ENCODE assay signal across 26 mouse cellular contexts in genomic region chr2:78925807-78926206, GRCm38 (mm10).
"Had no signal": no experiment of that assay in that cellular context is flagged by ENCODE, and none has a peak within 500 bp of the region (broad histone marks: within the 10 kb centered on the region; RNA-seq: fewer than 3 reads in every experiment).

No protein-coding gene starts in this region.

- H3K9me3 ChIP-seq: heart, embryonic 13.5 days; heart, embryonic 15.5 days; hindbrain, embryonic 13.5 days; hindbrain, embryonic 15.5 days; kidney, embryonic 15.5 days; limb, embryonic 13.5 days; limb, embryonic 15.5 days; liver, embryonic 12.5 days had no signal

- DNase-seq: gastrocnemius, adult 2 months; gastrocnemius, postnatal 10 days; gastrocnemius, postnatal 25 days; heart, adult 11 months; heart, adult 2 months; heart, postnatal 14 days; heart, postnatal 36 days; kidney, adult 11 months; kidney, adult 2 months; kidney, adult 9 months; kidney, postnatal 14 days; kidney, postnatal 36 days; layer of hippocampus, adult 9-11 months; layer of hippocampus, postnatal 36 days had no signal

- H3K36me3 ChIP-seq: heart, embryonic 15.5 days; hindbrain, embryonic 13.5 days; hindbrain, embryonic 15.5 days; kidney, embryonic 15.5 days had no signal

- H3K27ac ChIP-seq: gastrocnemius, adult 2 months; heart, adult 2 months; heart, embryonic 13.5 days; heart, embryonic 15.5 days; hindbrain, embryonic 13.5 days; hindbrain, embryonic 15.5 days; hindbrain, postnatal 0 days; kidney, embryonic 15.5 days; kidney, postnatal 0 days; limb, embryonic 13.5 days; limb, embryonic 15.5 days; liver, embryonic 12.5 days had no signal

- H3K4me2 ChIP-seq: heart, embryonic 11.5 days; heart, embryonic 13.5 days; heart, embryonic 15.5 days; hindbrain, embryonic 13.5 days; hindbrain, embryonic 15.5 days; kidney, embryonic 15.5 days; limb, embryonic 13.5 days; limb, embryonic 15.5 days; liver, embryonic 12.5 days had no signal

- H3K4me3 ChIP-seq: gastrocnemius, adult 2 months; heart, adult 2 months; heart, embryonic 13.5 days; heart, embryonic 15.5 days; hindbrain, embryonic 13.5 days; hindbrain, embryonic 15.5 days; kidney, embryonic 15.5 days; limb, embryonic 13.5 days; limb, embryonic 15.5 days; liver, embryonic 12.5 days had no signal

- H3K4me1 ChIP-seq: limb, embryonic 15.5 days had no signal

- ATAC-seq: hindbrain, postnatal 0 days; intestine, embryonic 16.5 days; liver, embryonic 12.5 days had no signal

- H3K27me3 ChIP-seq: heart, embryonic 13.5 days; heart, embryonic 15.5 days; hindbrain, embryonic 13.5 days; hindbrain, embryonic 15.5 days; kidney, embryonic 15.5 days; limb, embryonic 13.5 days; limb, embryonic 15.5 days; liver, embryonic 12.5 days had no signal

- H3K9ac ChIP-seq: heart, embryonic 13.5 days; heart, embryonic 15.5 days; hindbrain, embryonic 13.5 days; hindbrain, embryonic 15.5 days; kidney, embryonic 15.5 days; limb, embryonic 13.5 days; limb, embryonic 15.5 days; liver, embryonic 12.5 days had no signal
